Mouse (Mus musculus): ENCODE measurements around the gene Gm20388. TPM values are rescaled to one million over a fixed set of nuclear protein-coding genes. Genes with fewer than 3 reads are reported as not detected.

Gene Gm20388
- polyA plus RNA-seq, 1 experiment: 23.9 TPM

- Histone ChIP-seq H3K4me1 (ENCODE audit: control insufficient read depth, insufficient read depth, low read length) (no peaks in the 10 kb centered on the region; the same call in 1 of the 2 replicates), H3K27ac (ENCODE audit: insufficient read depth, low read length) (no peak overlapping the region), H3K4me3 (ENCODE audit: insufficient read depth, low read length) (no peak overlapping the region)
- TF ChIP-seq CTCF (IDR thresholded peaks at IDR 0.05; ENCODE audit: extremely low read depth, insufficient read depth, low read length) (no peak), POLR2A (IDR thresholded peaks at IDR 0.05; ENCODE audit: extremely low read depth, insufficient read depth, low read length) (no peak)
Observed at GRCm38 (mm10) chr8:123402730-123403326, 3492.2 kb downstream of the Gm20388 start.

GRCm38 (mm10) chr8:123404521-123404920, 3493.9 kb downstream of the Gm20388 start:
- Histone ChIP-seq H3K4me3 (ENCODE audit: insufficient read depth, low read length) (no peak overlapping the region), H3K4me1 (ENCODE audit: control insufficient read depth, insufficient read depth, low read length) (no peaks in the 10 kb centered on the region), H3K27ac (ENCODE audit: insufficient read depth, low read length) (no peak overlapping the region)
- TF ChIP-seq CTCF (IDR thresholded peaks at IDR 0.05; ENCODE audit: extremely low read depth, insufficient read depth, low read length) (no peak), POLR2A (IDR thresholded peaks at IDR 0.05; ENCODE audit: extremely low read depth, insufficient read depth, low read length) (no peak)

- TF ChIP-seq POLR2A (IDR thresholded peaks at IDR 0.05; ENCODE audit: extremely low read depth, insufficient read depth, low read length): no peak
- TF ChIP-seq CTCF (IDR thresholded peaks at IDR 0.05; ENCODE audit: extremely low read depth, insufficient read depth, low read length): peak; percentile 88
- Histone ChIP-seq H3K4me1 (ENCODE audit: control insufficient read depth, insufficient read depth, low read length) (peaks cover 4% of the 10 kb centered on the region; the same call in 1 of the 2 replicates), H3K27ac (ENCODE audit: insufficient read depth, low read length) (no peak within 1 kb of the TSS), H3K4me3 (ENCODE audit: insufficient read depth, low read length) (no peak within 1 kb of the TSS)
Observed at GRCm38 (mm10) chr8:123406786-123407185, 3496.1 kb downstream of the Gm20388 start, which contains the start of gene Mc1r. Gene Mc1r, plus strand, starts transcription at chr8:123407107.

DNA sequence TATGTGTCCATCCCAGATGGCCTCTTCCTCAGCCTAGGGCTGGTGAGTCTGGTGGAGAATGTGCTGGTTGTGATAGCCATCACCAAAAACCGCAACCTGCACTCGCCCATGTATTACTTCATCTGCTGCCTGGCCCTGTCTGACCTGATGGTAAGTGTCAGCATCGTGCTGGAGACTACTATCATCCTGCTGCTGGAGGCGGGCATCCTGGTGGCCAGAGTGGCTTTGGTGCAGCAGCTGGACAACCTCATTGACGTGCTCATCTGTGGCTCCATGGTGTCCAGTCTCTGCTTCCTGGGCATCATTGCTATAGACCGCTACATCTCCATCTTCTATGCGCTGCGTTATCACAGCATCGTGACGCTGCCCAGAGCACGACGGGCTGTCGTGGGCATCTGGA, 3497.0 kb downstream of the Gm20388 start:
- H3K4me1 ChIP-seq (ENCODE audit: control insufficient read depth, insufficient read depth, low read length): peaks cover 4% of the 10 kb centered on the region; the same call in 1 of the 2 replicates
- no peak overlapping the region for H3K4me3 ChIP-seq (ENCODE audit: insufficient read depth, low read length)
- TF ChIP-seq CTCF (IDR thresholded peaks at IDR 0.05; ENCODE audit: extremely low read depth, insufficient read depth, low read length) (no peak), POLR2A (IDR thresholded peaks at IDR 0.05; ENCODE audit: extremely low read depth, insufficient read depth, low read length) (no peak)
- no peak overlapping the region for H3K27ac ChIP-seq (ENCODE audit: insufficient read depth, low read length)

DNA sequence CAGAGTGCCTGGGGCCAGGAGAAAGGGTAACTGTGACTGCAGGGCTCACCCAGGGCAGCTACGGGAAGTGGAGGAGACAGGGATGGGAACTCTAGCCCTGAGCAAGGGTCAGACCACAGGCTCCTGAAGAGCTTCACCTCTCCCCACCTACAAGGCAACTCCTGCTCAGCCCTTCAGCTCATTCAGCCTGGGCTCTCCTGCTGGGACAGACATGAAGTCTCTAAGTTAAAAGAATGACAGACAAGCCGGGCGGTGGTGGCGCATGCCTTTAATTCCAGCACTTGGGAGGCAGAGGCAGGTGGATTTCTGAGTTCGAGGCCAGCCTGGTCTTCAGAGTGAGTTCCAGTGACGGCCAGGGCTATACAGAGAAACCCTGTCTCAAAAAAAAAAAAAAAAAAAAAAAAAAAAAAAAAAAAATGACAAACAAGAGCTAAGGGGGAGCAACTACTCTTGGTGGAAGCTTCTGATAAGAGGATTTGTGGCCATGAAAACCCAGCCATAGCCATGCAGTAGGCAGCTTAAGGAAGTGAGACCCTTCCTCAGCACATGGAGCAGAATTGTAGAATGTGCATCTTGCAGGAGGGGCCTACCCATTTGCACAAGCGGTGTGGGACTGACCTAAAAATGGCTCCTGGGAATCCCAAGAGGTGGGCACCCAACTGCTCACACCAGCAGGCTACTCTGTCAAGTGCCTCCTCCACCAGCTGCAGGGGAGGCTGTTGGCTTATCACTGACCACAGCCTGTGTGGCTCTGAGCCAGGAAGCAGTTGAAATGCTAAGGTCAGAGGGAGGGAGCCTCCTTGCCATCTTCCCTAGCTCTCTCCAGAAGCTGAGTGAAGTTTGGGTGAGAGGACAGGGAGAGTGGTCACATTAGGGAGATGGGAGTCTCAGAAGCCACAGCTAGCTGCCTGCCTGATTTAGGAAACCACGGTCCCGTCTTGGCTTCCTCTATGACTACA, 3498.2 kb downstream of the Gm20388 start:
- Histone ChIP-seq H3K4me1 (ENCODE audit: control insufficient read depth, insufficient read depth, low read length) (peaks cover 5% of the 10 kb centered on the region; the same call in 1 of the 2 replicates), H3K27ac (ENCODE audit: insufficient read depth, low read length) (no peak overlapping the region), H3K4me3 (ENCODE audit: insufficient read depth, low read length) (no peak overlapping the region)
- TF ChIP-seq CTCF (IDR thresholded peaks at IDR 0.05; ENCODE audit: extremely low read depth, insufficient read depth, low read length): no peak
- no peak for TF ChIP-seq POLR2A (IDR thresholded peaks at IDR 0.05; ENCODE audit: extremely low read depth, insufficient read depth, low read length)

DNA sequence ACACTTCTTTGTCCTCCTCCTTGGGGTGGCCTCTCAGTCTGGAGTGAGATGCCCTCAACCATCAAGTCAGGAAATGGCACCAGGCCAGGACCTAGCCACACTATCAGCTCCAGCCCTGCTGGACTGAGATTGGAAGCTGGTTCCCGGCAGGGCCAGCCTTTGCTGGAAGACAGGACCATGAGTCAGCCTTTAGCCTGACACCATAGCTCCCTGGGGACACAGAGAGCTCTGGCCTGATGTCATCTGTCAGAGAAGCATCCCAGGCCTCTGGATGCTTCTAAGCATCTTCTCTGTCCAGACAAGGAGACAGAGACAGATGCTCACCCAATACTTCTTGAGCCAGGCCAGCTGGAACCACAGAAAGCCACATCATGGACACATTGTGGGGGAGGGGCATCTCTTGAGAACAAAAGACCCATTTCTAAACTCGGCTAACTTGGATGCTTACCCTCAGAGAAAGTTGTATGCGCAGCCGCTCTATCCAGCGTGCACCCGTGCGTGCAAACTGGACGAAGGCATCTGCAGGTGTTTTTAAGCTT, 3499.5 kb downstream of the Gm20388 start:
- TF ChIP-seq CTCF (IDR thresholded peaks at IDR 0.05; ENCODE audit: extremely low read depth, insufficient read depth, low read length) (no peak), POLR2A (IDR thresholded peaks at IDR 0.05; ENCODE audit: extremely low read depth, insufficient read depth, low read length) (no peak)
- 0 out of 2 replicates have a peak overlapping the region, but pooled peaks have one; percentile 9 for H3K27ac ChIP-seq (ENCODE audit: insufficient read depth, low read length)
- peaks cover 5% of the 10 kb centered on the region; the same call in 1 of the 2 replicates for H3K4me1 ChIP-seq (ENCODE audit: control insufficient read depth, insufficient read depth, low read length)
- peak overlapping the region; percentile 99; the same call in 1 of the 2 replicates for H3K4me3 ChIP-seq (ENCODE audit: insufficient read depth, low read length)

DNA sequence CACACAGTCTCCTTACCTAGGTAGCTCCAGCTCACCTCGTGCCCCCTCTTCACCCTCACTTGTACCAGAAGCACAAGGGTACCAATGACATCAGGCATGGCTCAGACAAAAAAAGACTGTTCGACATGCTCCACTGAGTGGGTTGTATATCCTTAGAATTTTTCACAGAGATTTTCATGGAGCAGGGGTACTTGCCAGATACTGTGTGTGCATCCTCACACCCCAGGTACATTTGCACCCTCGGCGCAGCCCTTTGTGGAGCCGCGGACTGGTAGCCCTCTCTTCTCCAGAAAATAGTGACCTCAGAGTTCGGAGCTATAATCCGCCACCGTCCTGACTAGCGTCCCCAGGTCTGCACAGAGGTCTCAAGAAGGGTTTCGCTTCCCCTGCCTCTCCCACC, 3500.1 kb downstream of the Gm20388 start:
- Histone ChIP-seq H3K4me1 (ENCODE audit: control insufficient read depth, insufficient read depth, low read length) (peaks cover 5% of the 10 kb centered on the region; the same call in 1 of the 2 replicates), H3K4me3 (ENCODE audit: insufficient read depth, low read length) (peak overlapping the region; percentile 99), H3K27ac (ENCODE audit: insufficient read depth, low read length) (peak overlapping the region; percentile 54; the same call in 1 of the 2 replicates)
- TF ChIP-seq CTCF (IDR thresholded peaks at IDR 0.05; ENCODE audit: extremely low read depth, insufficient read depth, low read length) (no peak), POLR2A (IDR thresholded peaks at IDR 0.05; ENCODE audit: extremely low read depth, insufficient read depth, low read length) (no peak)

- TF ChIP-seq CTCF (IDR thresholded peaks at IDR 0.05; ENCODE audit: extremely low read depth, insufficient read depth, low read length): no peak
- TF ChIP-seq POLR2A (IDR thresholded peaks at IDR 0.05; ENCODE audit: extremely low read depth, insufficient read depth, low read length): peak; percentile 97
- Histone ChIP-seq H3K4me1 (ENCODE audit: control insufficient read depth, insufficient read depth, low read length) (peaks cover 5% of the 10 kb centered on the region; the same call in 1 of the 2 replicates), H3K27ac (ENCODE audit: insufficient read depth, low read length) (peak within 1 kb of the TSS; percentile 80), H3K4me3 (ENCODE audit: insufficient read depth, low read length) (peak within 1 kb of the TSS; percentile 99)
Observed at GRCm38 (mm10) chr8:123411246-123411645, 3500.6 kb downstream of the Gm20388 start, which contains the start of gene Tubb3. Gene Tubb3, plus strand, starts transcription at chr8:123411424.

DNA sequence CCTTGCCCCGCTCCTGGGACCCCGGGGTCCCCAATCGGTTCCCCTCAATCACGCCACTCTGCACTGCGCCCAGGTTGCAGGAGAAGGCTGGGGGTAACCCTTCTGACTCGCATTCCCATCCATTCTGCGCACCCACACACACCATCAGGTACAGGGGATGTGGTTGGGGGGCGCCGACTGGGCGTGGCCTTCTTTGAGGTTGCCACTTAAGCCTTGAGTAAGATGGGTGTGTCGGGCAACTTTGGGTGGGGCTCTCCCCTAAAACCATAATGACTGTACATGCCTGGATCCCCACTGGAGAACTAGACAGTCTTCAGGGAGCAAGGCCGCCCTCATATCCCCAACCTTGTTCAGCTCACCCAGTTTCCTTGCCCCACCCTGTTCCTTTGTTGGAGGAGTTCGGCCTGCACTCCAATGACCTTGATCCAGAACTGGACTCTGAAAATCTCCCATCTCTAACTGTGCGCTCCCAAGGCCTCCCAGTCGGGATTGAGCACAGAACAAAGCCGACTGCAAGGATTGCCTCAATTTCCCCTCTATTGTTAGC, 3501.2 kb downstream of the Gm20388 start:
- Histone ChIP-seq H3K4me1 (ENCODE audit: control insufficient read depth, insufficient read depth, low read length) (peaks cover 5% of the 10 kb centered on the region; the same call in 1 of the 2 replicates), H3K4me3 (ENCODE audit: insufficient read depth, low read length) (peak overlapping the region; percentile 99), H3K27ac (ENCODE audit: insufficient read depth, low read length) (peak overlapping the region; percentile 80)
- TF ChIP-seq CTCF (IDR thresholded peaks at IDR 0.05; ENCODE audit: extremely low read depth, insufficient read depth, low read length) (no peak), POLR2A (IDR thresholded peaks at IDR 0.05; ENCODE audit: extremely low read depth, insufficient read depth, low read length) (no peak)

Measured in cortical plate, adult 2 months (tissue).